In the genomic region with DNA sequence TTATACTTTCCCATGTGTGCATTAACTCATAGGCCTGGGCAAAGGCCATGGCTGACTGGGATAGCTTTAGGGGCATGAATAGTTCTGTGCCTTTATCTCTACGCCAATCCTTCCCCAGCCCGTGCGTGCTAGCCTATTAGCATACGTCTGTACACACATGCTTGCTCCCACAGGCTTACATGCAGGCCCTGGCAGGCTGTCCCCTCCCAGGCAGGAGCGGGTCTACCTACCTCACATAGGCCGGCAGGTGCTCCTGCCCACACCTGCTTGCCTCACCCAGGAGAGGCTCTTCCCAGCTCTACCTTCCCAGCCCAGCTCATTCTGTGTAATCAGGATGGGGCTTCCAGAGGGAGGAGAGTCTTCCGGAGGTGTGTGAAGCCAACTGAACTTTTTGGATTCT, we compare ENCODE assay signal across 24 mouse cellular contexts. TPM values are rescaled to one million over a fixed set of nuclear protein-coding genes. Genes with fewer than 3 reads are reported as not detected.
DNase-seq lines count a peak whose midpoint lies in the region; ATAC-seq and TF ChIP-seq lines count a peak whose summit lies in the region.
"Had no signal": no experiment of that assay in that cellular context is flagged by ENCODE, and none has a peak within 500 bp of the region (broad histone marks: within the 10 kb centered on the region; RNA-seq: fewer than 3 reads in every experiment).

No protein-coding gene starts in this region.

- no peak overlapping the region for H3K9ac ChIP-seq in embryonic facial prominence, embryonic 13.5 days
- no peak overlapping the region for H3K9ac ChIP-seq in midbrain, embryonic 14.5 days (replicated peaks; ENCODE audit: low read length)
- no peak overlapping the region for H3K9ac ChIP-seq in intestine, embryonic 16.5 days (ENCODE audit: low read depth, low read length)
- H3K9ac ChIP-seq in stomach, postnatal 0 days (ENCODE audit: low read length) = no peak overlapping the region

- no peak overlapping the region for H3K4me2 ChIP-seq in embryonic facial prominence, embryonic 13.5 days
- no peak overlapping the region for H3K4me2 ChIP-seq in midbrain, embryonic 14.5 days (ENCODE audit: low read length)
- no peak overlapping the region for H3K4me2 ChIP-seq in intestine, embryonic 16.5 days (ENCODE audit: low read depth, low read length)
- H3K4me2 ChIP-seq in stomach, postnatal 0 days (replicated peaks; ENCODE audit: low read depth) = no peak overlapping the region
- H3K4me2 ChIP-seq: heart, embryonic 11.5 days; liver, embryonic 11.5 days had no signal

- WGBS in embryonic facial prominence, embryonic 13.5 days = 76% methylated on average over 7 of the region's 7 CpGs
- 79% methylated on average over 7 of the region's 7 CpGs for WGBS in embryonic facial prominence, embryonic 10.5 days
- 60% methylated on average over 7 of the region's 7 CpGs for WGBS in midbrain, embryonic 14.5 days
- 92% methylated on average over 7 of the region's 7 CpGs for WGBS in midbrain, embryonic 10.5 days
- WGBS in intestine, embryonic 16.5 days = 64% methylated on average over 7 of the region's 7 CpGs
- 65% methylated on average over 7 of the region's 7 CpGs for WGBS in stomach, postnatal 0 days

- no peaks in the 10 kb centered on the region for H3K36me3 ChIP-seq in embryonic facial prominence, embryonic 13.5 days
- H3K36me3 ChIP-seq in embryonic facial prominence, embryonic 10.5 days (replicated peaks) = no peaks in the 10 kb centered on the region
- H3K36me3 ChIP-seq in midbrain, embryonic 14.5 days (ENCODE audit: control insufficient read depth, insufficient read depth, low read length) = no peaks in the 10 kb centered on the region
- H3K36me3 ChIP-seq in midbrain, embryonic 10.5 days = no peaks in the 10 kb centered on the region
- no peaks in the 10 kb centered on the region for H3K36me3 ChIP-seq in intestine, embryonic 16.5 days (ENCODE audit: control insufficient read depth, insufficient read depth, low read length)
- H3K36me3 ChIP-seq in stomach, postnatal 0 days (ENCODE audit: control insufficient read depth, insufficient read depth, low read length) = no peaks in the 10 kb centered on the region

- H3K27ac ChIP-seq in embryonic facial prominence, embryonic 13.5 days = peak overlapping the region; percentile 66
- H3K27ac ChIP-seq in embryonic facial prominence, embryonic 10.5 days (replicated peaks) = no peak overlapping the region
- H3K27ac ChIP-seq in midbrain, embryonic 14.5 days (replicated peaks; ENCODE audit: low read depth, low read length) = 0 out of 2 replicates have a peak overlapping the region, but pooled peaks have one; percentile 81
- no peak overlapping the region for H3K27ac ChIP-seq in midbrain, embryonic 10.5 days (replicated peaks)
- 0 out of 2 replicates have a peak overlapping the region, but pooled peaks have one; percentile 7 for H3K27ac ChIP-seq in intestine, embryonic 16.5 days (ENCODE audit: low read length)
- H3K27ac ChIP-seq in stomach, postnatal 0 days (replicated peaks) = peak overlapping the region; percentile 84

- no peak for ATAC-seq in embryonic facial prominence, embryonic 13.5 days (ENCODE audit: insufficient number of reproducible peaks, insufficient read depth, low FRiP score, low TSS enrichment, low read depth)
- ATAC-seq in midbrain, embryonic 14.5 days (ENCODE audit: low FRiP score, low TSS enrichment) = no peak
- ATAC-seq in intestine, embryonic 16.5 days = peak; percentile 69
- peak; percentile 88 for ATAC-seq in stomach, postnatal 0 days (ENCODE audit: low FRiP score, low TSS enrichment)
- ATAC-seq: inflammation-experienced regulatory T-cells, adult 6 months; Patski had no signal

- H3K9me3 ChIP-seq in embryonic facial prominence, embryonic 13.5 days = 0 out of 2 replicates have a peak, but pooled peaks cover 4% of the 10 kb centered on the region
- H3K9me3 ChIP-seq in embryonic facial prominence, embryonic 10.5 days = peaks cover 7% of the 10 kb centered on the region
- H3K9me3 ChIP-seq in midbrain, embryonic 14.5 days (ENCODE audit: control insufficient read depth, low read length) = no peaks in the 10 kb centered on the region
- H3K9me3 ChIP-seq in midbrain, embryonic 10.5 days (replicated peaks) = peaks cover 8% of the 10 kb centered on the region
- H3K9me3 ChIP-seq in intestine, embryonic 16.5 days (ENCODE audit: control insufficient read depth, low read length) = no peaks in the 10 kb centered on the region
- H3K9me3 ChIP-seq in stomach, postnatal 0 days (ENCODE audit: control insufficient read depth, low read length) = no peaks in the 10 kb centered on the region

- no peak for TF ChIP-seq EP300 in stomach, postnatal 0 days (optimal IDR thresholded peaks at IDR 0.05)

- H3K27me3 ChIP-seq in embryonic facial prominence, embryonic 13.5 days = no peaks in the 10 kb centered on the region
- H3K27me3 ChIP-seq in embryonic facial prominence, embryonic 10.5 days (replicated peaks; ENCODE audit: low read depth, poor library complexity, severe bottlenecking) = peaks cover 33% of the 10 kb centered on the region; the same call in 1 of the 2 replicates
- H3K27me3 ChIP-seq in midbrain, embryonic 14.5 days (ENCODE audit: control insufficient read depth, insufficient read depth, low read length) = no peaks in the 10 kb centered on the region
- peaks cover 27% of the 10 kb centered on the region for H3K27me3 ChIP-seq in midbrain, embryonic 10.5 days (ENCODE audit: low read depth, poor library complexity, severe bottlenecking)
- H3K27me3 ChIP-seq in intestine, embryonic 16.5 days (replicated peaks; ENCODE audit: control insufficient read depth, insufficient read depth, low read length) = no peaks in the 10 kb centered on the region
- no peaks in the 10 kb centered on the region for H3K27me3 ChIP-seq in stomach, postnatal 0 days (ENCODE audit: control insufficient read depth, insufficient read depth, low read length)
- H3K27me3 ChIP-seq: Patski had no signal

- TF ChIP-seq CTCF in stomach, postnatal 0 days (IDR thresholded peaks at IDR 0.05; ENCODE audit: low read depth) = 0 out of 2 replicates have a peak, but pooled peaks have one; percentile 4

- peaks cover 47% of the 10 kb centered on the region for H3K4me1 ChIP-seq in embryonic facial prominence, embryonic 13.5 days
- peaks cover 45% of the 10 kb centered on the region for H3K4me1 ChIP-seq in embryonic facial prominence, embryonic 10.5 days
- peaks cover 41% of the 10 kb centered on the region for H3K4me1 ChIP-seq in midbrain, embryonic 14.5 days (ENCODE audit: control insufficient read depth, insufficient read depth, low read length)
- peaks cover 44% of the 10 kb centered on the region for H3K4me1 ChIP-seq in midbrain, embryonic 10.5 days
- peaks cover 53% of the 10 kb centered on the region for H3K4me1 ChIP-seq in intestine, embryonic 16.5 days (ENCODE audit: control insufficient read depth, insufficient read depth, low read length)
- peaks cover 19% of the 10 kb centered on the region for H3K4me1 ChIP-seq in stomach, postnatal 0 days (replicated peaks; ENCODE audit: control insufficient read depth, insufficient read depth)

- no peak overlapping the region for H3K4me3 ChIP-seq in embryonic facial prominence, embryonic 13.5 days
- no peak overlapping the region for H3K4me3 ChIP-seq in embryonic facial prominence, embryonic 10.5 days
- no peak overlapping the region for H3K4me3 ChIP-seq in midbrain, embryonic 14.5 days (replicated peaks; ENCODE audit: low read depth, low read length)
- no peak overlapping the region for H3K4me3 ChIP-seq in midbrain, embryonic 10.5 days
- H3K4me3 ChIP-seq in intestine, embryonic 16.5 days (ENCODE audit: low read length) = no peak overlapping the region
- no peak overlapping the region for H3K4me3 ChIP-seq in stomach, postnatal 0 days (ENCODE audit: low read depth, low read length)

- DNase-seq in embryonic facial prominence, embryonic 10.5 days (ENCODE audit: low spot score) = no peak
- no peak for DNase-seq in midbrain, embryonic 14.5 days
- DNase-seq in midbrain, embryonic 10.5 days (ENCODE audit: low spot score) = no peak
- peak; percentile 78 for DNase-seq in stomach, postnatal 0 days (ENCODE audit: low spot score)
- no peak for DNase-seq in embryo, embryonic 9.5 days (ENCODE audit: extremely low spot score)
- no peak for DNase-seq in left cerebral cortex, adult 11 months (ENCODE audit: low spot score)
- DNase-seq: adrenal gland, postnatal 10 days; cerebellum, adult 9-10 months; heart, postnatal 10 days; lung, adult 2 months; lung, postnatal 36 days; retina, postnatal 1 day; thymus, adult 18-20 months; thymus, postnatal 4 days had no signal

RNA-seq across cellular contexts. Expression of gene Acvr1b, which starts 12.3 kb away (rescaled TPM):
- 8.0 TPM in 2 replicates for polyA plus RNA-seq in embryonic facial prominence, embryonic 13.5 days (2015; fragmentation: Nextera tagmentation; extraction: Ambion mirVana)
- polyA plus RNA-seq in embryonic facial prominence, embryonic 10.5 days (2016; fragmentation: Nextera tagmentation; extraction: Ambion mirVana) = 5.5 and 6.2 TPM in 2 replicates
- 30.4 and 39.0 TPM in 2 replicates for polyA plus RNA-seq in midbrain, embryonic 14.5 days (2014; fragmentation: Nextera tagmentation; extraction: Ambion mirVana)
- polyA plus RNA-seq in midbrain, embryonic 10.5 days (2016; fragmentation: Nextera tagmentation; extraction: Ambion mirVana) = 5.4 and 7.0 TPM in 2 replicates
- polyA plus RNA-seq in intestine, embryonic 16.5 days (2015; fragmentation: Nextera tagmentation; extraction: Ambion mirVana) = 10.4 and 11.0 TPM in 2 replicates
- polyA plus RNA-seq in stomach, postnatal 0 days (2015; fragmentation: Nextera tagmentation; extraction: Ambion mirVana) = 6.9 and 8.1 TPM in 2 replicates

RNA-seq across cellular contexts. Expression of gene Acvrl1, which starts 33.2 kb away (rescaled TPM):
- 9.9 and 10.1 TPM in 2 replicates for polyA plus RNA-seq in embryonic facial prominence, embryonic 13.5 days (2015; fragmentation: Nextera tagmentation; extraction: Ambion mirVana)
- 10.3 and 10.6 TPM in 2 replicates for polyA plus RNA-seq in embryonic facial prominence, embryonic 10.5 days (2016; fragmentation: Nextera tagmentation; extraction: Ambion mirVana)
- polyA plus RNA-seq in midbrain, embryonic 14.5 days (2014; fragmentation: Nextera tagmentation; extraction: Ambion mirVana) = 3.3 and 4.4 TPM in 2 replicates
- polyA plus RNA-seq in midbrain, embryonic 10.5 days (2016; fragmentation: Nextera tagmentation; extraction: Ambion mirVana) = 8.9 and 10.7 TPM in 2 replicates
- polyA plus RNA-seq in intestine, embryonic 16.5 days (2015; fragmentation: Nextera tagmentation; extraction: Ambion mirVana) = 31.2 and 31.9 TPM in 2 replicates
- 13.5 and 15.2 TPM in 2 replicates for polyA plus RNA-seq in stomach, postnatal 0 days (2015; fragmentation: Nextera tagmentation; extraction: Ambion mirVana)
- polyA plus RNA-seq: Patski had no signal

RNA-seq across cellular contexts. Expression of gene Ankrd33, which starts 46.0 kb away (rescaled TPM):
- not detected in 2 replicates for polyA plus RNA-seq in embryonic facial prominence, embryonic 13.5 days (2015; fragmentation: Nextera tagmentation; extraction: Ambion mirVana)
- polyA plus RNA-seq in embryonic facial prominence, embryonic 10.5 days (2016; fragmentation: Nextera tagmentation; extraction: Ambion mirVana) = 0.10 TPM in 1 of 2 replicates, not detected in the other
- not detected in 2 replicates for polyA plus RNA-seq in midbrain, embryonic 14.5 days (2014; fragmentation: Nextera tagmentation; extraction: Ambion mirVana)
- polyA plus RNA-seq in midbrain, embryonic 10.5 days (2016; fragmentation: Nextera tagmentation; extraction: Ambion mirVana) = not detected in 2 replicates
- polyA plus RNA-seq in intestine, embryonic 16.5 days (2015; fragmentation: Nextera tagmentation; extraction: Ambion mirVana) = not detected in 2 replicates
- not detected in 2 replicates for polyA plus RNA-seq in stomach, postnatal 0 days (2015; fragmentation: Nextera tagmentation; extraction: Ambion mirVana)
- polyA plus RNA-seq: heart, embryonic 11.5 days; hindbrain, embryonic 11.5 days; inflammation-experienced regulatory T-cells, adult 6 months; kidney, embryonic 16.5 days; large intestine, adult 2 months; liver, embryonic 11.5 days; neural tube, embryonic 11.5 days; Patski had no signal

Comparison
In these comparisons a context has a peak if more than half of its experiments do, and no peak if none do; other contexts are left out.
1. H3K27ac ChIP-seq: peak in embryonic facial prominence, embryonic 13.5 days (single experiment), midbrain, embryonic 14.5 days (single experiment), intestine, embryonic 16.5 days (single experiment) and stomach, postnatal 0 days (single experiment); none in embryonic facial prominence, embryonic 10.5 days (single experiment) and midbrain, embryonic 10.5 days (single experiment).
2. ATAC-seq: peak in intestine, embryonic 16.5 days (single experiment) and stomach, postnatal 0 days (single experiment); none in embryonic facial prominence, embryonic 13.5 days (single experiment) and midbrain, embryonic 14.5 days (single experiment).